Mouse (Mus musculus) midbrain, embryonic 10.5 days (tissue): ENCODE measurements around the gene Pitx2. TPM values are rescaled to one million over a fixed set of nuclear protein-coding genes. Genes with fewer than 3 reads are reported as not detected.

ENCODE experiments used
- DNase-seq: peaks from one replicate; pipeline ENCODE4 v3.0.0-alpha.2; 2017; ENCODE audit warnings: low spot score
- H3K27ac ChIP-seq: fragments of 300-500 bp; sonication (generic); replicated peaks from 2 replicates; pipeline ENCODE4 v1.5.1; 2016; ENCODE audit warnings: mild to moderate bottlenecking
- H3K27me3 ChIP-seq: fragments of 300-500 bp; sonication (generic); 2 replicates; pipeline ENCODE4 v1.6.1; 2016; ENCODE audit warnings: low read depth, mild to moderate bottlenecking; ENCODE audit not compliant: poor library complexity, severe bottlenecking
- H3K36me3 ChIP-seq: fragments of 300-500 bp; sonication (generic); 2 replicates; pipeline ENCODE4 v1.6.1; 2016; ENCODE audit warnings: mild to moderate bottlenecking, moderate library complexity
- H3K4me1 ChIP-seq: fragments of 300-500 bp; sonication (generic); 2 replicates; pipeline ENCODE4 v1.6.1; 2016
- H3K4me3 ChIP-seq: fragments of 300-500 bp; sonication (generic); 2 replicates; pipeline ENCODE4 v1.5.1; 2016; ENCODE audit warnings: mild to moderate bottlenecking, moderate library complexity
- H3K9me3 ChIP-seq: fragments of 300-500 bp; sonication (generic); replicated peaks from 2 replicates; pipeline ENCODE4 v1.6.1; 2016; ENCODE audit warnings: mild to moderate bottlenecking
- WGBS: fragments of 180-500 bp; shearing (Covaris S2); methylation state at CpG from one replicate; pipeline ENCODE4 v1.1.7; 2016; 5-methylcytosine and 5-hydroxymethylcytosine counted together
- polyA plus RNA-seq: library from polyadenylated mRNA; unstranded; fragments of >200 nt; fragmentation: Nextera tagmentation; extraction: Ambion mirVana; gene quantifications from 2 replicates; pipeline ENCODE4 v1.2.1, GENCODE M21; 2016

The Pitx2 gene
- polyA plus RNA-seq, 1 experiment from 2014 or later: 27.8 TPM

DNA sequence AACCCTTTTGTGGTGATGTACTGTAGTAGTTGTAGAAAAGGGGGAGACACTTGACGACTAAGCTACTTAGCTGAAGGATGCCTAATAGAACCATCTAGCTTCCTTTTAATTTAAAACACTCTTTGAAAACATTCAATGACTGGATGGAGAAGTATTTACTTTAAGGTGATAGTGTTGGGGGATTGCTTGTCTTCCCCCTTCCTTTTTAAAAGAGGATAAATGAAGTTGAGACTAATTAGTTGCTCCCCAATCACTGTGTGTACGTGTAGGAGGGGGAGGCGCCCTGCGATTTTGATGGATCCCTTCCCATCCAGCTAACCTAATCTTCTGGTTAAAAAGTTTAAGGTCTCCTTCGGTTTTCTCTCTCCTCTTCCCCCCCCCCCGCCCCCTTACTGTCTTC, 23.7 kb downstream of the Pitx2 start:
- DNase-seq: no peak
- 0% methylated on average over 6 of the region's 6 CpGs for WGBS
- Histone ChIP-seq H3K27me3 (peaks cover 100% of the 10 kb centered on the region), H3K36me3 (no peaks in the 10 kb centered on the region), H3K27ac (no peak overlapping the region), H3K9me3 (no peaks in the 10 kb centered on the region), H3K4me1 (peaks cover 52% of the 10 kb centered on the region), H3K4me3 (no peak overlapping the region)

DNA sequence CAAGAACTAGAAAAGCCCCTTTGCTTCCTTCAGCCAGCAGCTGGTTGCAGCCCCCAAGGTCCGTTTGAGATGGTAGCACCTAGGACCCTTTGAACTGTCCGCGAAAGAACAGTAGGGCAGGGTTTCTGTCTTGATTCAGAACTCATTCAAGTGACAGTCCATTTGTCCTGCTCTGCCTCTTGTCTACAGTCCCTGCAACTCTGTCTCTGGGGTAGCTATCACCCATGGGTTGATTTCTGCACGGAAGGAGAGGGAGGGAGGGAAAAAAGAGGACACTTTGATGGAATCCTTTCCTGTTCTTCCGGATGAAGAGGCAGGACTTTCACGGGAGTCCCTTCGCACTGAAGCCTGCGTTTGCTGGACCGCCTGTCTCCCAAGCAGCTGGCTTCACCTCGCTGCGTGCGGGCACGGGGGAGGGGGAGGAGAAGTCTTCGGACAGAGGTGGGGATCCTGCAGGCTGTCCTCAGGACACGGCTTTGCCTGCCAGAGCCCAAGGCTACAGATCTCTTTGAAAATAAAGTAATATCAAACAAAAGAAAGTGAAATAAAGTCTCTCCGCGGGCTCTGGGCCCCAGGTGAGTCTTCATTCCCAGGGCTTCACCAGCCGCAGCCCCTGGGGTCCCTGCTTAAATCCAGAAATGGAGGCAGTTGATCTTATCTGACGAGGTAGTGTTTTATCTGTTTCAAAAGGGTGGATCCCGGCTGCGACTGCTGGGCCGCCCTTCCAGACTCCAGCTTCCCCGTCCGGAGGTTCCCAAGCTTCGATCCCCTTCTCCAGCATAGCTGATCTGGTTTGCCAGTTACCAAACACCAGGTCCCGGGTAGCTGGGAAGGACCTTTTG, 24.5 kb downstream of the Pitx2 start:
- H3K36me3 ChIP-seq: no peaks in the 10 kb centered on the region
- peaks cover 100% of the 10 kb centered on the region for H3K27me3 ChIP-seq
- WGBS: under 1% methylated on average over 26 of the region's 26 CpGs
- no peak overlapping the region for H3K27ac ChIP-seq
- peaks cover 49% of the 10 kb centered on the region for H3K4me1 ChIP-seq
- no peak for DNase-seq
- peak overlapping the region; percentile 20; the same call in 1 of the 2 replicates for H3K4me3 ChIP-seq
- H3K9me3 ChIP-seq: no peaks in the 10 kb centered on the region

DNA sequence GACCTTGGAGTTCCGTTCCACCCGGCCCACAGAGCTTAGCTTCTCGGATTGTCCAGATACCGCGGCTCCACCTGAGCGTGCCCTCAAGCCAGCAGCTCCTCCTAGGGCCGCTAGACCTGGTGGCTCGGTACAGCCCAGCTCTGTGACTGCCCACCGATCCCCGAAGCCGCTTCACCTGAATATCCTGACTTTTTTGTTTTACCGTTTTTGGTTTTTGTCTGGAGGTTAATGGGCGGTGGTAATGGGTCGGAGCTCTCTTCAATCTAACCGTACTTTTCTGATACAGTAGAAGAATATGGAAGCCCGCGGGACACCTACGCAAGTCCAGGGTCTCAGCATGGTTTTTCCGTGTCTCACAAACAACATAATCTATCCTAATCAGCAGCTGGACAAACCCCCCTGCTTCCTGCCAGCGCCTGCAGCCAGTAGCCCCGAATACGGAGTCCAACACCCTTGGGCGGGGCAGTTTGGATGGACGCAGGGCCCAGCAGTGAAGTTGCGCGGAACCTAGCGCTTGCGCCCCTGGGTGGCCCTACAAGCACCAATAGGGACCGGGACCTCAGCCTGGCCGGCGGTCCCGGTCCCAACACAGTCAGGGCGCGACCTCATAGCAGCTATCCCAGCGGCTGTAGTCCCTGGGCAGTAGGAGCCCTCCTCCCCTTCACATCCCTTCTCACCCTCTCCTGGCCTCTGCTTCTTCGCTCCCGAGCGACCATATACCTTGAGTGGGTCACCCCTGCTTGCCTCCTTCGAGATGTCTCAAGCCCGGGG, 25.3 kb downstream of the Pitx2 start:
- Histone ChIP-seq H3K4me3 (peak overlapping the region; percentile 20; the same call in 1 of the 2 replicates), H3K9me3 (no peaks in the 10 kb centered on the region), H3K27ac (no peak overlapping the region), H3K36me3 (no peaks in the 10 kb centered on the region), H3K4me1 (peaks cover 49% of the 10 kb centered on the region), H3K27me3 (peaks cover 97% of the 10 kb centered on the region)
- under 1% methylated on average over 40 of the region's 40 CpGs for WGBS
- peak; percentile 54 for DNase-seq

DNA sequence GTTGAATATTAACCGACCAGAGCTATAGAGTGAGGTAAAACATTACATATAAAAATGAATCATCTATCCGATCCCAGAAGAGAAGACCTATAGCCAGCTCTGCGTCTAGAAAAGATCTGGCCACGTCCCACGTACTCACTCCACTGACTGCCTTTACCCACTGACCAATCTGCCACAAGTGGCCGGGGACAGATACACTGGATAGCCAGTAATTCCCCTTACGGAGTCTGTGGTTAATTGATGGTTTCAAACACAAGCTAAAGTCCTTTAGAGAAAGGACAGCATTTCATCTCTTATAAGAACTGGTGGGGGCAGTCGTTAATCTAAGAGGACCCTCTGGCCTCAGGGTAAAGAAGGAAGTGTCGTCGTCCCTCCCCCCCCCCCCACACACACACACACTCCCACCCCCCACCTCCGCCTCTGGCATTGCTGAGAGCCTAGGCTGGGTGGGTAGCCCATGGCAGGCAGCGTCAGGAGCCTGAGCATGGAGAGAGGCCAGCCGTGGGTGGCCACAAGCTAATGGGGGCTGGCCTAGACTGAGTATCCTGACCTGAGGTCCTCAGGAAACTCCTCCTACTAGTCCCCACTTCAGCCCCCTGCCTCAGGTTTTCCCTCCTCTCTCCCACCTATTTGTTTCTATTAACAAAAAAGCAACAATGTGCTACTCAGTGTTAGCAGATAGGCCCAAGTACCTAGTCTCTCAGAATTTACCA, 26.1 kb downstream of the Pitx2 start:
- H3K9me3 ChIP-seq: no peaks in the 10 kb centered on the region
- H3K36me3 ChIP-seq: no peaks in the 10 kb centered on the region
- peaks cover 41% of the 10 kb centered on the region for H3K4me1 ChIP-seq
- WGBS: 1% methylated on average over 13 of the region's 13 CpGs
- H3K4me3 ChIP-seq: no peak overlapping the region
- peak; percentile 21 for DNase-seq
- H3K27me3 ChIP-seq: peaks cover 91% of the 10 kb centered on the region
- H3K27ac ChIP-seq: no peak overlapping the region

DNA sequence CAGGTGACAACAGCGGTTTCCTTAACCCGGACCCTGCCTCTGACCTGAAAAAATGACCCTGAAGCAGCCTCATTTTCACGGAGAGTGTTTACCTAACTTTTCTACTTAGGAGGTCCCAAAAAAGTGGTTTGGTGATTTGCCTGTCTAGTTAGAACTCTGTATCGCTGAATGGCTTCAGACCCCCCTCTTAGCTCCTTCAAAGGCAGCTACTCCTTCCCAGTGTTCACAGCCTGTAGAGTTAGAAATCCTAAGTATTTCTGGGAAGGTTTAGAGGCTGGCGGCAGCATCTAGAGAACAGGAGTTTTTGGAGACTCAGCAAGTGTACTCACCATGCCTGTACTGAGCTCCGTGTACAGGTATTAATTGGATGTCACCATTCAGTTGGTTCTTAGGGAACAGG, 27.0 kb downstream of the Pitx2 start:
- H3K36me3 ChIP-seq: no peaks in the 10 kb centered on the region
- H3K9me3 ChIP-seq: no peaks in the 10 kb centered on the region
- H3K4me3 ChIP-seq: no peak overlapping the region
- H3K4me1 ChIP-seq: peaks cover 32% of the 10 kb centered on the region
- H3K27me3 ChIP-seq: peaks cover 82% of the 10 kb centered on the region
- H3K27ac ChIP-seq: no peak overlapping the region
- WGBS: under 1% methylated on average over 6 of the region's 6 CpGs
- no peak for DNase-seq

DNA sequence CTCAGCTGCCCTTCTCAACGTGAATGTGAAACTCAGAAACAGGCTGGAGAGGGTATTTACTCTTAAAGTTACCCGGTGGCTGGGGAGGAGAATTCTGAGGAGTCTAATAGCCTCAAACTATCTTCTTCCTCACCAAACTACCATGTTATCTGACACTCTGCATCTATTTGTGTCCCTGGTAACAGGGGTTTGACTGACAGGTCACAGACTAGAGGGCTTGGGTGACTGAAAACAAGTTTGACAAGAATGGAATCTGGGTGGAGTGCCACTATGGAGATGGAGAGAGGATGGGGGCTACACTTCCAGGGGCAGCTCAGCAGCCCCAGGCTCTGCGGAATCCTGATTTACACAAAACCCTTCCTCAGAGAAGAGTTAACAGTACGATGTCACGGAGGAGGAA, 27.7 kb downstream of the Pitx2 start:
- under 1% methylated on average over 5 of the region's 5 CpGs for WGBS
- Histone ChIP-seq H3K36me3 (no peaks in the 10 kb centered on the region), H3K9me3 (no peaks in the 10 kb centered on the region), H3K27ac (no peak overlapping the region), H3K4me3 (no peak overlapping the region), H3K27me3 (peaks cover 75% of the 10 kb centered on the region), H3K4me1 (peaks cover 31% of the 10 kb centered on the region)
- peak; percentile 26 for DNase-seq

DNA sequence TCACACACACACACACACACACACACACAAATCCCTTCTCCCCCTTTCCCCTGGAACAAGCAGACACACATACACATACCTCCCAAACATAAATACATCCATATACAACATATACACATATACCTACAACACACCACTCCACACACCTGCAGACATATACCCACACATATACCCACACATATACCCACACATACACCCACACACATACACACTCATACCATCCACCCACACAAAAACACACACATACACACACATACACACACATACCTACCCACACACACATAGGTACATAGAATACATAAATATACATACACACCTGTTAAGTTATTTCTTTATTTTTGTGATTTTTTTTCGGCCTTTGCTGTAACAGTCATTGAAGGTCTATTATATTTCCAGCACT, 38.3 kb downstream of the Pitx2 start:
- H3K27me3 ChIP-seq: no peaks in the 10 kb centered on the region
- no peak overlapping the region for H3K4me3 ChIP-seq
- no peaks in the 10 kb centered on the region for H3K9me3 ChIP-seq
- peaks cover 7% of the 10 kb centered on the region for H3K4me1 ChIP-seq
- 75% methylated on average over 1 of the region's 1 CpGs for WGBS
- H3K27ac ChIP-seq: no peak overlapping the region
- DNase-seq: no peak
- no peaks in the 10 kb centered on the region for H3K36me3 ChIP-seq

DNA sequence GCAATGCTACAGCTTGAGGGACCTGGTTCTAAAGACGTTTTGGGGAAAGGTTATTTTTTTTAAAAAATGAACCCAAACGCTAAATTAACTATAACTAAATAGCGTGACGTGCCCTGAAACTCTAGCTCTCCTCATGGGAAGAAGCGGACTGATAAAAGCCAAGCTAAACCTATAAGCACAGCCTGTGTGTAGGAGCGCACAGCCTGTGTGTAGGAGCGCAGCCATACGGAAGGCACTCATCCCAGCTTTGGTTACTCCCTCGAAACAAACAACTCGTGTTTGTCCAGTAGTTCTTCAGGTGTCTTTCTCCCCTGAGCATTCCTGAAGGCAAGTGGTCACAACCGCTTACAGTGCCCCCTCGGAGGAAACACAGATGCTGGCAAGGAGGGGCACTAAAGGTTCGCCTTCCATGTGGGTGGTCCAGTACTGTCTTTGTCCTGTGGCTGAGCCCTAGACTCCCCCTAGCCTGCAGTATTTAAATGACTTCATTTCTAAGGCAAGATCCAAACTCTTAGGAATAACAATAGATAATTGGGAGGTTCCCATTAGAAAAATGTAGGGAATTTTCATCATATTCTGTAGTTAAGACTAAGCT, 39.1 kb downstream of the Pitx2 start:
- Histone ChIP-seq H3K4me1 (peaks cover 7% of the 10 kb centered on the region), H3K4me3 (0 out of 2 replicates have a peak overlapping the region, but pooled peaks have one; percentile 14), H3K27me3 (no peaks in the 10 kb centered on the region), H3K36me3 (no peaks in the 10 kb centered on the region), H3K27ac (no peak overlapping the region), H3K9me3 (no peaks in the 10 kb centered on the region)
- WGBS: 25% methylated on average over 13 of the region's 13 CpGs
- DNase-seq: peak; percentile 17

DNA sequence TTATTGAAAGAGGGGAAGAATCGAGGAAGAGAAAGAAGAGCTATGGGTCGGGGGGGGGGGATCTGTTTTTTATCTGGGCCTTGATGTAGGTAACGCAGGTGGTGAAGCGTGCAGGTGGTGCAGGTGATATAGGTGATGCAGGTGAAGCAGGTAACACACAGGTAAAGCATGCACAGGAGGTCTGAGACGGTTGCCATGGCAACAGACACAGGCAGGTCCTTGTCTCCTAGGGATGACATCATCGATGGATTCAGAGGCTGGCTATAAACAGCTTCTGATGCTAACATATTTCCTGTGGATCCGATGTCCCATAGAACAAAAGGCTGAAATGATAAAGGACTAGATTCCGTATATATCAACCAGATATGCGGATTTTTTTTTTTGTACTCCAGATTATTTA, 51.3 kb downstream of the Pitx2 start:
- no peaks in the 10 kb centered on the region for H3K36me3 ChIP-seq
- H3K27ac ChIP-seq: no peak overlapping the region
- DNase-seq: no peak
- H3K4me1 ChIP-seq: no peaks in the 10 kb centered on the region
- 89% methylated on average over 9 of the region's 9 CpGs for WGBS
- H3K4me3 ChIP-seq: no peak overlapping the region
- H3K27me3 ChIP-seq: no peaks in the 10 kb centered on the region
- no peaks in the 10 kb centered on the region for H3K9me3 ChIP-seq

DNA sequence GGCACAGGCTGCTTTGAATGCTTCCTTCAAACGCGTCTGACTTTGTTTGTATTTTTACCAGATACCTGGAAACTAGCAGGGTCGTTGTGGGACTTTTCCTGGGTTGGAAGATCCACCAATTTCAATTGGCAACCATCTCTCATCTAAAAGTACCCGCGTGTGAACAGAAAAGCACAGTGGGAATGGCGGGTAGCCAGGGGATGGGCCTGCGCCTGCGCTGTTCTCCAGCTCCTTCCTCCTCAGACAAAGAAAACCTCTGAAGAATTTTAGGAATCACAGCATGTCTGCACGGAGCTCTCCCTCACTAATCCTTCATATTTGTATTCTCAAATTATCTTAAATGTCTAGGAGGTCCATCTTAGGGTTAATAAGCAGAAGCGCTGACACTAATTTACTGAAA, 54.6 kb downstream of the Pitx2 start:
- Histone ChIP-seq H3K27me3 (no peaks in the 10 kb centered on the region), H3K4me1 (no peaks in the 10 kb centered on the region), H3K27ac (no peak overlapping the region), H3K4me3 (no peak overlapping the region), H3K9me3 (no peaks in the 10 kb centered on the region), H3K36me3 (no peaks in the 10 kb centered on the region)
- 55% methylated on average over 10 of the region's 10 CpGs for WGBS
- no peak for DNase-seq

DNA sequence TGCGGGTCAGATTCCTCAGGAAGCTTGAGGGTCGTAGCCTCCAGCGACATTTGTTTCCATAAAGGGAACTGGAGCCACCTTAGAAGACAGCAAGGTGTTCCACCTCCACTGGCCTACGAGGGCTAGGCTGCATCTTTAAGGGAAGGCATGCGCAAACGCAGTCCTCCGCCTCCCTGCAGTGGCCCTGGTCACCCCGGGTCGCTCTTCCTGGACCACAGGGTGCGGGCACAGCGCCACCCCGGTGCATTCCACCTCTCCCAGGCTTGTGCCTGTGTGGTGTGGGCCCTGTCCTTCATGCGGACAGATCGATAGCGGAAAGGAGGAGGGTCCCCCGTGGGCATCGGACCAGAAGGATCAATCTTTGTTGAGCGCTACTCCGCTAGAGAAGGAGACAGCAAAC, 56.6 kb downstream of the Pitx2 start:
- no peaks in the 10 kb centered on the region for H3K9me3 ChIP-seq
- peak; percentile 14 for DNase-seq
- no peaks in the 10 kb centered on the region for H3K36me3 ChIP-seq
- H3K4me3 ChIP-seq: peak overlapping the region; percentile 42
- H3K27me3 ChIP-seq: no peaks in the 10 kb centered on the region
- no peaks in the 10 kb centered on the region for H3K4me1 ChIP-seq
- no peak overlapping the region for H3K27ac ChIP-seq
- 55% methylated on average over 19 of the region's 19 CpGs for WGBS

DNA sequence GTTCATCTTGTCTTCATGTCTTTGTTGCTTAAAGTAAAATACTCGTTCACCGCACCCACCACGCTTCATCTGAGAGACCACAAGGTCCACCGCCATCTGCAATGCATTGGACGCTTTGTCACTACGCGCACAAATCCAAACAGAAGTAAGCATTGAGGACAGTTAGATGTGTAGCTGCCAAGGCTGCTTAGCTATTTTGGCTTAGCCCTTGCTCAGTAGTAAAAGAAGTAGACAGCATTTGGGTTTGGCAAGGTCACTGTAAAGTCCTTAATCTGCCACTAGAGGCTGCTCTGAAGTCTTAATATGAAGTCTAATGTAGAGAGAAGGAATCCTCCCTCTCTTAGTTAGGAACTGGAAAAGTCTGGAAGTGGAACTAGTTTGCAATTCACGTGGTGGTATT, 57.1 kb downstream of the Pitx2 start:
- H3K9me3 ChIP-seq: no peaks in the 10 kb centered on the region
- DNase-seq: no peak
- peak overlapping the region; percentile 42 for H3K4me3 ChIP-seq
- H3K36me3 ChIP-seq: no peaks in the 10 kb centered on the region
- 65% methylated on average over 8 of the region's 8 CpGs for WGBS
- H3K4me1 ChIP-seq: no peaks in the 10 kb centered on the region
- no peaks in the 10 kb centered on the region for H3K27me3 ChIP-seq
- H3K27ac ChIP-seq: no peak overlapping the region
